Mouse (Mus musculus): Measurements from ENCODE around the gene Nedd4. TPM values are rescaled to one million over a fixed set of nuclear protein-coding genes. Genes with fewer than 3 reads are reported as not detected.

The Nedd4 gene
- polyA plus RNA-seq, 1 experiment = 3.7 TPM

- no peaks in the 10 kb centered on the region for H3K4me1 ChIP-seq (ENCODE audit: control insufficient read depth, insufficient read depth, low read length)
- no peak overlapping the region for H3K4me3 ChIP-seq (ENCODE audit: insufficient read depth, low read length)
- TF ChIP-seq CTCF (IDR thresholded peaks at IDR 0.05; ENCODE audit: low read depth, low read length) (no peak), POLR2A (IDR thresholded peaks at IDR 0.05; ENCODE audit: borderline replicate concordance, low read depth, low read length) (no peak)
These were observed 13.0 kb downstream of the Nedd4 start for GRCm38 (mm10) chr9:72674957-72675744.

GRCm38 (mm10) chr9:72675745-72676200, 13.6 kb downstream of the Nedd4 start:
- H3K4me1 ChIP-seq (ENCODE audit: control insufficient read depth, insufficient read depth, low read length) = no peaks in the 10 kb centered on the region
- H3K27ac ChIP-seq (ENCODE audit: insufficient read depth, low read depth, low read length) = no peak overlapping the region
- TF ChIP-seq POLR2A (IDR thresholded peaks at IDR 0.05; ENCODE audit: borderline replicate concordance, low read depth, low read length) (no peak), CTCF (IDR thresholded peaks at IDR 0.05; ENCODE audit: low read depth, low read length) (no peak)
- H3K4me3 ChIP-seq (ENCODE audit: insufficient read depth, low read length) = no peak overlapping the region

More at GRCm38 (mm10) chr9:72674957-72675744, 13.0 kb downstream of the Nedd4 start:
- no peak overlapping the region for H3K27ac ChIP-seq (ENCODE audit: insufficient read depth, low read depth, low read length)

- no peak for TF ChIP-seq POLR2A (IDR thresholded peaks at IDR 0.05; ENCODE audit: borderline replicate concordance, low read depth, low read length)
- no peak for TF ChIP-seq CTCF (IDR thresholded peaks at IDR 0.05; ENCODE audit: low read depth, low read length)
- H3K4me1 ChIP-seq (ENCODE audit: control insufficient read depth, insufficient read depth, low read length) = no peaks in the 10 kb centered on the region
- no peak overlapping the region for H3K27ac ChIP-seq (ENCODE audit: insufficient read depth, low read depth, low read length)
- no peak overlapping the region for H3K4me3 ChIP-seq (ENCODE audit: insufficient read depth, low read length)
These were observed 15.5 kb downstream of the Nedd4 start for GRCm38 (mm10) chr9:72677659-72678058.

- no peak overlapping the region for H3K27ac ChIP-seq (ENCODE audit: insufficient read depth, low read depth, low read length)
- no peak overlapping the region for H3K4me3 ChIP-seq (ENCODE audit: insufficient read depth, low read length)
- no peak for TF ChIP-seq POLR2A (IDR thresholded peaks at IDR 0.05; ENCODE audit: borderline replicate concordance, low read depth, low read length)
- no peak for TF ChIP-seq CTCF (IDR thresholded peaks at IDR 0.05; ENCODE audit: low read depth, low read length)
- no peaks in the 10 kb centered on the region for H3K4me1 ChIP-seq (ENCODE audit: control insufficient read depth, insufficient read depth, low read length)
These were observed 16.6 kb downstream of the Nedd4 start for GRCm38 (mm10) chr9:72678771-72679170.

GRCm38 (mm10) chr9:72681652-72682228, 19.6 kb downstream of the Nedd4 start:
- Histone ChIP-seq H3K4me3 (ENCODE audit: insufficient read depth, low read length) (no peak overlapping the region), H3K4me1 (ENCODE audit: control insufficient read depth, insufficient read depth, low read length) (no peaks in the 10 kb centered on the region), H3K27ac (ENCODE audit: insufficient read depth, low read depth, low read length) (no peak overlapping the region)
- TF ChIP-seq CTCF (IDR thresholded peaks at IDR 0.05; ENCODE audit: low read depth, low read length) (no peak), POLR2A (IDR thresholded peaks at IDR 0.05; ENCODE audit: borderline replicate concordance, low read depth, low read length) (no peak)

GRCm38 (mm10) chr9:72683268-72683667, 21.1 kb downstream of the Nedd4 start:
- TF ChIP-seq CTCF (IDR thresholded peaks at IDR 0.05; ENCODE audit: low read depth, low read length) (no peak), POLR2A (IDR thresholded peaks at IDR 0.05; ENCODE audit: borderline replicate concordance, low read depth, low read length) (no peak)
- H3K27ac ChIP-seq (ENCODE audit: insufficient read depth, low read depth, low read length) = no peak overlapping the region
- no peaks in the 10 kb centered on the region for H3K4me1 ChIP-seq (ENCODE audit: control insufficient read depth, insufficient read depth, low read length)
- no peak overlapping the region for H3K4me3 ChIP-seq (ENCODE audit: insufficient read depth, low read length)

GRCm38 (mm10) chr9:72685231-72685630, 23.1 kb downstream of the Nedd4 start:
- no peak for TF ChIP-seq POLR2A (IDR thresholded peaks at IDR 0.05; ENCODE audit: borderline replicate concordance, low read depth, low read length)
- no peak for TF ChIP-seq CTCF (IDR thresholded peaks at IDR 0.05; ENCODE audit: low read depth, low read length)
- Histone ChIP-seq H3K27ac (ENCODE audit: insufficient read depth, low read depth, low read length) (no peak overlapping the region), H3K4me1 (ENCODE audit: control insufficient read depth, insufficient read depth, low read length) (no peaks in the 10 kb centered on the region), H3K4me3 (ENCODE audit: insufficient read depth, low read length) (no peak overlapping the region)

GRCm38 (mm10) chr9:72686506-72686905, 24.4 kb downstream of the Nedd4 start:
- TF ChIP-seq CTCF (IDR thresholded peaks at IDR 0.05; ENCODE audit: low read depth, low read length) (no peak), POLR2A (IDR thresholded peaks at IDR 0.05; ENCODE audit: borderline replicate concordance, low read depth, low read length) (no peak)
- no peak overlapping the region for H3K4me3 ChIP-seq (ENCODE audit: insufficient read depth, low read length)
- H3K4me1 ChIP-seq (ENCODE audit: control insufficient read depth, insufficient read depth, low read length) = no peaks in the 10 kb centered on the region
- H3K27ac ChIP-seq (ENCODE audit: insufficient read depth, low read depth, low read length) = no peak overlapping the region

GRCm38 (mm10) chr9:72689522-72689921, 27.4 kb downstream of the Nedd4 start:
- TF ChIP-seq POLR2A (IDR thresholded peaks at IDR 0.05; ENCODE audit: borderline replicate concordance, low read depth, low read length) = no peak
- no peak for TF ChIP-seq CTCF (IDR thresholded peaks at IDR 0.05; ENCODE audit: low read depth, low read length)
- Histone ChIP-seq H3K4me3 (ENCODE audit: insufficient read depth, low read length) (no peak overlapping the region), H3K27ac (ENCODE audit: insufficient read depth, low read depth, low read length) (no peak overlapping the region), H3K4me1 (ENCODE audit: control insufficient read depth, insufficient read depth, low read length) (no peaks in the 10 kb centered on the region)

- Histone ChIP-seq H3K27ac (ENCODE audit: insufficient read depth, low read depth, low read length) (no peak overlapping the region), H3K4me1 (ENCODE audit: control insufficient read depth, insufficient read depth, low read length) (no peaks in the 10 kb centered on the region), H3K4me3 (ENCODE audit: insufficient read depth, low read length) (no peak overlapping the region)
- TF ChIP-seq CTCF (IDR thresholded peaks at IDR 0.05; ENCODE audit: low read depth, low read length) = no peak
- no peak for TF ChIP-seq POLR2A (IDR thresholded peaks at IDR 0.05; ENCODE audit: borderline replicate concordance, low read depth, low read length)
These were observed 28.7 kb downstream of the Nedd4 start for GRCm38 (mm10) chr9:72690811-72691210.

Data from bone marrow macrophage, adult 2 months (primary cell).